Mouse (Mus musculus) heart, embryonic 16.5 days (tissue): ENCODE data around the gene Arhgef26. TPM values are rescaled to one million over a fixed set of nuclear protein-coding genes. Genes with fewer than 3 reads are reported as not detected.
A peak's percentile ranks its signal among the peaks of the same experiment; 100 is the strongest.

ENCODE experiments used
- ATAC-seq: fragments of 200-750 bp; cut with Nextera tagmentation; replicated peaks from 2 replicates; pipeline ENCODE4 v1.8.0; 2017; ENCODE audit warnings: moderate number of reproducible peaks; ENCODE audit not compliant: insufficient read depth, low FRiP score; ENCODE audit errors: extremely low read depth
- H3K27ac ChIP-seq: fragments of 300-500 bp; sonication (generic); 2 replicates; pipeline ENCODE4 v1.5.1; 2014; ENCODE audit warnings: mild to moderate bottlenecking, low read length, control low read depth, moderate library complexity
- H3K27me3 ChIP-seq: fragments of 300-500 bp; sonication (generic); 2 replicates; pipeline ENCODE4 v1.6.1; 2014; ENCODE audit warnings: low read length, mixed read lengths; ENCODE audit not compliant: control insufficient read depth, insufficient read depth
- H3K36me3 ChIP-seq: fragments of 300-500 bp; sonication (generic); 2 replicates; pipeline ENCODE4 v1.6.1; 2014; ENCODE audit not compliant: control insufficient read depth, insufficient read depth
- H3K4me1 ChIP-seq: fragments of 300-500 bp; sonication (generic); 2 replicates; pipeline ENCODE4 v1.6.1; 2014; ENCODE audit warnings: low read length, mixed read lengths; ENCODE audit not compliant: control insufficient read depth, insufficient read depth
- H3K4me2 ChIP-seq: fragments of 300-500 bp; sonication (generic); 2 replicates; pipeline ENCODE4 v1.6.1; 2014; ENCODE audit warnings: low read depth, mild to moderate bottlenecking, control low read depth, low read length
- H3K4me3 ChIP-seq: fragments of 300-500 bp; sonication (generic); 2 replicates; pipeline ENCODE4 v1.5.1; 2014; ENCODE audit warnings: mild to moderate bottlenecking, control low read depth, low read length
- H3K9ac ChIP-seq: fragments of 300-500 bp; sonication (generic); 2 replicates; pipeline ENCODE4 v1.6.1; 2014; ENCODE audit warnings: low read length, control low read depth
- H3K9me3 ChIP-seq: fragments of 300-500 bp; sonication (generic); replicated peaks from 2 replicates; pipeline ENCODE4 v1.6.1; 2016; ENCODE audit warnings: low read length; ENCODE audit not compliant: control insufficient read depth
- WGBS: fragments of 180-500 bp; shearing (Covaris S2); extraction: QIAGEN DNeasy Blood & Tissue Kit; methylation state at CpG from one replicate; pipeline ENCODE4 v1.1.7; 2014; 5-methylcytosine and 5-hydroxymethylcytosine counted together
- polyA plus RNA-seq: library from polyadenylated mRNA; unstranded; fragments of >200 nt; fragmentation: Nextera tagmentation; extraction: Ambion mirVana; gene quantifications from 2 replicates; pipeline ENCODE4 v1.2.1, GENCODE M21; 2015

Arhgef26 gene
- polyA plus RNA-seq, 1 experiment from 2014 or later: 3.4 TPM

DNA sequence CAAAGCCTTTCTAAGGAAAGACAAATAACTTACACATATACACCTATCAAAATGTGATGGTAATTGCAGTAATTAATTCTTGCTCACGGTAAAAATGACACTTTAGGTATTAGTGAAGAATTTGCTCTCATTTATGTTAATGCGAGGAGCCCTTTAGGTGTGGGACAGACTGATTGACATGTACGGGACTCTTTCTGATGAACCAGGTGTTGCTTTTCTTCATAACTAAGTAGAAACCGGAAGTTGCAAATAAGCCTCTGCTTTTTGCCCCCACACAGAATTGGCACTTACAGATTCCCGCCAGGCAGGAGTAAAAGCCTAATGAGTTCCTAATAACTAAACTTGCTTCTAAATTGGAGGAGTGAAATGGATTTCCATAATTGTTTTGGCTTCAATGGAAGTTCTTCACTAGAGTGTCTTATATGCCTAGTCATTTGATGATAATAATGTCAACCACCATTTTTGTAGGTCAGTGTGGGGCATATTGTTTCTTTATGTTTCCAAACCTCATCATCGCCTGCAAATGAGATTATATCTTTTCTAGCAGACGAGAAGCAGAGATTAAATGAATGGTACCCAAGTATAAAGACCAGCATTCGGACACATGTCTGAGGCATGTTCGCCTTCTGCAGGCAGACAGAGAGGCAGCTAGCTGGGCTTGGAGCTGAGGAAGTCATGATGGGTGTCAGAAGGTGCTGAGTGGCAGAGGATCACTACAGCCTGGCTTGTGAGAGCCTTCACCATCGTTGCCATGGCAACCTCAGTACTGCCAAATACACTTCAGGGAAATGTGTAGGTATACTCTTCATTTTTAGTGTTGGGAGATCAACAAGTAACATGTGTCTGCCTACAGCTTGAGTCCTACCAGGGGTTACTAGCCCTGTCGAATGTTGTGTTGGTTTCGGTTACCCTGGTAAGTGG is 61.9 kb downstream of the Arhgef26 start:
- H3K9me3 ChIP-seq: no peaks in the 10 kb centered on the region
- peaks cover 6% of the 10 kb centered on the region for H3K4me1 ChIP-seq
- WGBS: 78% methylated on average over 12 of the region's 12 CpGs
- H3K9ac ChIP-seq: no peak overlapping the region
- no peak overlapping the region for H3K4me2 ChIP-seq
- no peaks in the 10 kb centered on the region for H3K27me3 ChIP-seq
- H3K36me3 ChIP-seq: 0 out of 2 replicates have a peak, but pooled peaks cover 2% of the 10 kb centered on the region
- H3K4me3 ChIP-seq: no peak overlapping the region
- ATAC-seq: no peak
- H3K27ac ChIP-seq: no peak overlapping the region

DNA sequence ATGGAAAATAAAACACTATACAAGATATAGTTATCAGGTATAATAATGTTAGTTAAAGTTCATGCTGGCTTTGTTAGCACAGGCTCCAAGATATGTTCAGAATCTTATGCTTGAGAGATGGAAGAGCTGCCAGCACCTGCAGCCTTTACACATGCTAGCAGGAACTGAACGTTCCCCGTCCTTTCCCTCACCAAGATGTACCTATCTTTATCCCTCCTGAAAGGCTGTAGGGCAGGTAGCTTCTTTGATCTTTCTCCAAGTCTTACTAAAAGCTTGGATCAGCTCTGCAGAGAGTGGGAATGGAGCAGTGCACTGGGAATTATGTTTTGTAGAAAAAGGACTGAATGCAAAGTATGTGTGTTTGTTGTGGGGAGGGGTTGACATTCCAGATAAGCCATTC is 64.3 kb downstream of the Arhgef26 start:
- H3K4me1 ChIP-seq: peaks cover 2% of the 10 kb centered on the region
- no peak overlapping the region for H3K27ac ChIP-seq
- no peak overlapping the region for H3K4me3 ChIP-seq
- H3K36me3 ChIP-seq: 0 out of 2 replicates have a peak, but pooled peaks cover 2% of the 10 kb centered on the region
- no peaks in the 10 kb centered on the region for H3K9me3 ChIP-seq
- H3K4me2 ChIP-seq: no peak overlapping the region
- H3K9ac ChIP-seq: no peak overlapping the region
- no peak for ATAC-seq
- 79% methylated on average over 2 of the region's 2 CpGs for whole genome bisulfite sequencing
- no peaks in the 10 kb centered on the region for H3K27me3 ChIP-seq

DNA sequence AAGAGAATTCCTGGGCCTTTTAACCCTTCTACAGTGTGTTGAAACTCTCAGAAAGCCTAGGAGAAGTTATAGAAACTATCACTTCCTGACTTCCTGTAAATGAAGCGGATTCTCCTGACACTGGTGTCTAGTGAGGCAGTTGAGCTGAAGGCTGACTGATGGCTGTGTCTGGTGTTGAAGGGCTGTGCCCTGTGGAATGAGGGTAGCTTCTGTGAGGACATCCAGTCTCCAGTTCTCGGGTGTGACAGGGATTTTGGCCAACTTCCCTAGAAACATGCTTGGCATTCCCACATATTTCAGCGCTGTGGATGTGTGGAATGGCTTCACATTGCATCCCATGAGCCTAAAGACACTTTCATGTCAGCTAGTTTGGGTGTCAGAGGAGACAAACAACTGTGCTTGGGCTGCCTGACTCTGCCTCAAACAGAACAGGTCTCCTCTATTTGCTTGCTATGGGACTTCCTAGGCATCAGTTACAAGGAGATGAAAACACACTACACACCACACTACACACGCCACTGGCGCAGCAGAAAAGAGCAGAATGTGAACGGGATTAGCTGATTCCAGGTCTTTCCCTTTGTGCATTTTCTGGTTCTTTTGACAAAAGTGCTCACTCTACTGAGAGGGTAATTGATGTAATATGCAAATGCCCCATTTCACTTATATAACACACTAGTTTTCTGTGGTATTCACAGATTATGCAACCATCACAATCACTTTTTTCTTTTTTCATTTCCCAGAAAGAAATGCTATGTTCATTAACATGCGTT is 66.5 kb downstream of the Arhgef26 start:
- no peaks in the 10 kb centered on the region for H3K9me3 ChIP-seq
- no peak overlapping the region for H3K9ac ChIP-seq
- H3K36me3 ChIP-seq: 0 out of 2 replicates have a peak, but pooled peaks cover 2% of the 10 kb centered on the region
- H3K4me1 ChIP-seq: peaks cover 2% of the 10 kb centered on the region
- H3K4me3 ChIP-seq: no peak overlapping the region
- 66% methylated on average over 7 of the region's 7 CpGs for WGBS
- ATAC-seq: peak; percentile 41; the same call in 1 of the 2 replicates
- no peak overlapping the region for H3K4me2 ChIP-seq
- H3K27ac ChIP-seq: no peak overlapping the region
- no peaks in the 10 kb centered on the region for H3K27me3 ChIP-seq

DNA sequence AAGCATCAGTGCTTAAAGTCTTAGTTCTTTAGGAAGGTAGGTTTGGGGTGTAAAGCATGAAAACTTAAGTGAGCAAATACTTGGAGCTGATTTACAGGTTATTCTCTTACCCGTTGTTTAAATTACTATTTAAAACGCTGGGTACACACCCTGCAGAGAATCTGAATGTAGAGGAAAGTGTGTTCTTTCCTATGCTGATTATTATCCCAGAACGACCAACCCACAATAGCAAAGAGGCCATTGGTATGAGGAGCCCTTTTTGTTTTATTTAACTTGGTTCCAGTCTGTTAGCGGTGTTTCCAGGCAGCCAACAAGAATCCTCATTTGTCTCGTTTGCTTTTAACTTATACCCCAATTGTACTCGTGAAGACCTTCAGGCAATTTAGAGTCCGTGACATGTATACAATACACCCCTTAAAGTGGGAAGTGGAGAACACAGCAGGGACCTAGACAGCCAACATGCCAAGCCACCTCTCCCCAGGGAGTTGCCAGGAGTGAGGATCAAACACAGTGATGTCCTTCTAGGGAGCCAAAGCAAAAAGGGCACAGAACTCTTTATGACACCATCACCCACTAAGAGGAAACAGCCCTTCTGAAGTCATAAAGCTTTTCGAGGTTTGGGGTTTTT is 71.5 kb downstream of the Arhgef26 start:
- Histone ChIP-seq H3K36me3 (no peaks in the 10 kb centered on the region), H3K27me3 (no peaks in the 10 kb centered on the region), H3K4me3 (no peak overlapping the region), H3K27ac (no peak overlapping the region), H3K4me2 (no peak overlapping the region), H3K4me1 (peaks cover 4% of the 10 kb centered on the region; the same call in 1 of the 2 replicates), H3K9ac (no peak overlapping the region), H3K9me3 (no peaks in the 10 kb centered on the region)
- 74% methylated on average over 8 of the region's 8 CpGs for WGBS
- ATAC-seq: no peak

DNA sequence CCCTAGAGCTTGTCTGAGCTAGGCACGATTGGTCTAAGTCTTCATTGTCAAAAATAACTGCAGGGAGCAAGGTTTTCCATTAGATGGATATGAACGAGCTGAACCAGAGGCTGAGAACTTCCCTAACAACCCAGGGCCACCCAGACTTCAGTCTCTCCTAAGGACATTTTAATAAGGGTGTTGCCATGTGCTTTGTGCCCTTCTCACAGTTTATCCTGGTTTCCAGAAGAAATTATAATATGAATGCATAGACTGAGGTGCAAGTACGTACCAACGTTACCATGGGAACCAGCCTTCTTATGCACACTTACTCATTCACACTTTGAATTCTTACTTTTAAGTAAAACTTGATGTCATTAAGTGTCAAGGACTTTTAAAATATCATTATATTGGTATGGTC is 72.3 kb downstream of the Arhgef26 start:
- Histone ChIP-seq H3K27ac (no peak overlapping the region), H3K36me3 (no peaks in the 10 kb centered on the region), H3K9me3 (no peaks in the 10 kb centered on the region), H3K4me3 (no peak overlapping the region), H3K27me3 (no peaks in the 10 kb centered on the region), H3K9ac (no peak overlapping the region), H3K4me2 (no peak overlapping the region), H3K4me1 (peaks cover 4% of the 10 kb centered on the region; the same call in 1 of the 2 replicates)
- WGBS: 86% methylated on average over 4 of the region's 4 CpGs
- no peak for ATAC-seq

DNA sequence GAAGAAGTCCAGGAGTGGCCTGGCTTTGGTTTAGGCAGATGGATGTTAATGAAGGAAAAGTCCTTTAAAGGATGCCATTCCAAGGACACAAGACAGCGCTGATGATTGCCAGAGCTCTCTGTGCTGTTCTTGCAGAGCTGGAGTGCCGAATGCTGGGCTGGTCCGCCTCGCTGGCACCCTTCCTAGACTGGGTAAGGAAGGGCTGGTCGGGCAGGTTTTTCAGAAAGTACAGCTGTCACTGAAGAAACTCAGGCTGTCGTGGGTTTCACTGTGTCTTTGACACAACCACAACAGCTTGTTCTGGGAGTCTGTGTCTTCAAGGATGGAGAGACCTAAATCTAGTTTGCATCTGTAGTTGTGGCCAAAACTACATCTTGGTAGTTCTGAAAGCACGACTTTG is 74.6 kb downstream of the Arhgef26 start:
- H3K9me3 ChIP-seq: no peaks in the 10 kb centered on the region
- peaks cover 4% of the 10 kb centered on the region; the same call in 1 of the 2 replicates for H3K4me1 ChIP-seq
- no peak overlapping the region for H3K4me2 ChIP-seq
- H3K36me3 ChIP-seq: no peaks in the 10 kb centered on the region
- 31% methylated on average over 7 of the region's 7 CpGs for WGBS
- no peak overlapping the region for H3K27ac ChIP-seq
- no peak; the same call in 1 of the 2 replicates for ATAC-seq
- no peak overlapping the region for H3K4me3 ChIP-seq
- H3K9ac ChIP-seq: no peak overlapping the region
- H3K27me3 ChIP-seq: no peaks in the 10 kb centered on the region

DNA sequence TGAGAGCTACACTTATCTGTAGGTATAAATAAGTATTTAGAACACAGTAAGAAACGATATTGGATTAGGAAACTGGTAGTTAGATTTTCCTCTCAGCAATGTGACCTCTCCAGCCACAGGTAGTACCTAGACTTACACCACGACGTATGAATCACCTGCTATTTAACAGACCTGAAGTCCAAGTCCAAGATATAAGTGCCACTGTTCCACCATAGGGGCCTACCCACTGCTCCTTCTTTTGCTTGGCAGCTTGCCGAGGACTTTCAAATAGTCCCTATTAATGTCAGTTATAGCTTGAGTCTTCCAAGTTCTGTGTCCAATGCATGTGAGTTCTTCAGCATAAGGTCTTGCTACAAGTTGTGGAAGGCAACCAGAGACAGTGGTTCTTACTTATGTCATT is 76.8 kb downstream of the Arhgef26 start:
- no peak overlapping the region for H3K4me2 ChIP-seq
- no peak overlapping the region for H3K4me3 ChIP-seq
- H3K9me3 ChIP-seq: no peaks in the 10 kb centered on the region
- peaks cover 4% of the 10 kb centered on the region; the same call in 1 of the 2 replicates for H3K4me1 ChIP-seq
- WGBS: 88% methylated on average over 4 of the region's 4 CpGs
- no peaks in the 10 kb centered on the region for H3K36me3 ChIP-seq
- no peaks in the 10 kb centered on the region for H3K27me3 ChIP-seq
- ATAC-seq: no peak
- H3K9ac ChIP-seq: no peak overlapping the region
- H3K27ac ChIP-seq: no peak overlapping the region

DNA sequence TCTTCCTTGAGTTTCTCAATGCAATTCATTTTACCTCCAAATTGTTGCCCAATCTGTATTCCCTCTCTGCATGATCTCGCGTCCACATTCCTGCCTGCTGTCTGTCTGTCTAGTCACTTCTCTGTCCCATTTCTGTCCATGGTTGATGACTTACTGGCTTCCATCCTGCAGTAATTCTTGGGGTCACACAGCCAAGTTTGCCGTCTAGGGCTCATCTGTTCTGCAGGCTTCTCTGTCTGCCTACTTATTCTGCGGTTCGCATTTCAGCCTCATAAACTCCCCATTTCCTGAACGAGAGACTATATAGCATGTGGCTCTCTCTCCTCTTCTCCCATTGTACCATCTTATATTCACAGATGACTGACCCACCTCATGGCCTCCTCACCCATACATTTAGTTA is 79.3 kb downstream of the Arhgef26 start:
- no peaks in the 10 kb centered on the region for H3K9me3 ChIP-seq
- 90% methylated on average over 6 of the region's 6 CpGs for WGBS
- H3K36me3 ChIP-seq: no peaks in the 10 kb centered on the region
- peaks cover 4% of the 10 kb centered on the region; the same call in 1 of the 2 replicates for H3K4me1 ChIP-seq
- ATAC-seq: no peak
- no peak overlapping the region for H3K4me3 ChIP-seq
- no peak overlapping the region for H3K9ac ChIP-seq
- no peaks in the 10 kb centered on the region for H3K27me3 ChIP-seq
- no peak overlapping the region for H3K27ac ChIP-seq
- H3K4me2 ChIP-seq: no peak overlapping the region
